ENCODE assay signal across 9 mouse cellular contexts in genomic region chr9:21924099-21924493, GRCm38 (mm10). TPM values are rescaled to one million over a fixed set of nuclear protein-coding genes. Genes with fewer than 3 reads are reported as not detected.
A peak's percentile ranks its signal among the peaks of the same experiment; 100 is the strongest.
DNase-seq lines count a peak whose midpoint lies in the region; ATAC-seq and TF ChIP-seq lines count a peak whose summit lies in the region.
"Had no signal": no experiment of that assay in that cellular context is flagged by ENCODE, and none has a peak within 500 bp of the region (broad histone marks: within the 10 kb centered on the region; RNA-seq: fewer than 3 reads in every experiment).

No protein-coding gene starts in this region.

- H3K4me3 ChIP-seq in bone marrow macrophage, adult 2 months (ENCODE audit: insufficient read depth, low read length), result no peak overlapping the region
- no peak overlapping the region for H3K4me3 ChIP-seq in heart, adult 2 months
- H3K4me3 ChIP-seq: hindbrain, embryonic 15.5 days had no signal

- no peak for TF ChIP-seq CTCF in bone marrow macrophage, adult 2 months (IDR thresholded peaks at IDR 0.05; ENCODE audit: low read depth, low read length)
- TF ChIP-seq CTCF in heart, adult 2 months (IDR thresholded peaks at IDR 0.05), result no peak

- peak; percentile 92 for TF ChIP-seq EP300 in heart, adult 2 months (IDR thresholded peaks at IDR 0.05; ENCODE audit: insufficient read depth, low read depth, low read length)

- no peak overlapping the region for H3K9ac ChIP-seq in heart, adult 2 months (ENCODE audit: low read depth, low read length)
- H3K9ac ChIP-seq: hindbrain, embryonic 15.5 days had no signal

- H3K27ac ChIP-seq in bone marrow macrophage, adult 2 months (ENCODE audit: insufficient read depth, low read depth, low read length), result peak overlapping the region; percentile 56
- H3K27ac ChIP-seq in heart, adult 2 months, result peak overlapping the region; percentile 78
- H3K27ac ChIP-seq: hindbrain, embryonic 15.5 days had no signal

- no peaks in the 10 kb centered on the region for H3K79me2 ChIP-seq in heart, adult 2 months (replicated peaks; ENCODE audit: control insufficient read depth, insufficient read depth, low read length)

- intact Hi-C loops in heart, adult 2 months (cut with DNase I), result loop anchor here (2.0 kb wide), 1 partner anchor 31 kb away; the partner anchor contains the start of gene Swsap1

- peaks cover 8% of the 10 kb centered on the region for H3K36me3 ChIP-seq in heart, adult 2 months (ENCODE audit: control insufficient read depth, insufficient read depth, low read length)

- no peaks in the 10 kb centered on the region for H3K27me3 ChIP-seq in heart, adult 2 months (ENCODE audit: control insufficient read depth, insufficient read depth, low read length)
- H3K27me3 ChIP-seq: hindbrain, embryonic 15.5 days had no signal

- peak; percentile 87 for ATAC-seq in megakaryocyte-erythroid progenitor cell, adult 5-6 weeks (replicated peaks; ENCODE audit: low FRiP score, low TSS enrichment, poor library complexity, severe bottlenecking)
- ATAC-seq in inflammation-experienced regulatory T-cells, adult 6 months, result no peak

- peak; percentile 98 for DNase-seq in NIH3T3 (ENCODE audit: low read depth)
- DNase-seq in heart, adult 2 months, result peak; percentile 90 to 94
- peak; percentile 94 for DNase-seq in kidney, postnatal 25 days
- DNase-seq in urinary bladder, postnatal 4 days (ENCODE audit: low spot score in 2 of 2), result peak; percentile 87 to 90
- no peak for DNase-seq in frontal cortex, adult 2 months (ENCODE audit: extremely low spot score in 1 of 2, low spot score in 1 of 2)

- 12% methylated on average over 6 of the region's 6 CpGs for WGBS in heart, adult 2 months

- no peak for TF ChIP-seq POLR2A in bone marrow macrophage, adult 2 months (IDR thresholded peaks at IDR 0.05; ENCODE audit: borderline replicate concordance, low read depth, low read length)
- no peak for TF ChIP-seq POLR2A in heart, adult 2 months (IDR thresholded peaks at IDR 0.05; ENCODE audit: insufficient read depth, low read depth, low read length)

- H3K4me1 ChIP-seq in bone marrow macrophage, adult 2 months (ENCODE audit: control insufficient read depth, insufficient read depth, low read length), result peaks cover 25% of the 10 kb centered on the region
- peaks cover 21% of the 10 kb centered on the region for H3K4me1 ChIP-seq in heart, adult 2 months (ENCODE audit: control insufficient read depth, insufficient read depth, low read length)

RNA-seq across cellular contexts. Expression of gene Ccdc159, which starts 3.2 kb away (rescaled TPM):
- polyA plus RNA-seq in bone marrow macrophage, adult 2 months (2012; ENCODE audit: insufficient read depth, insufficient read length, missing spikeins), result 4.3 and 5.1 TPM in 2 replicates
- 1 to 10 TPM; 3.0 to 3.4 TPM for total RNA-seq in heart, adult 2 months (2021)
- polyA plus RNA-seq in heart, adult 2 months (2012; rRNA removed), result 4.9 and 6.6 TPM in 2 replicates
- total RNA-seq in megakaryocyte-erythroid progenitor cell, adult 5-6 weeks (2014; fragmentation: Nextera tagmentation), result not detected in 2 replicates
- 0.46 TPM in 1 of 2 replicates, not detected in the other for total RNA-seq in megakaryocyte-erythroid progenitor cell, adult 5-6 weeks (2017)
- polyA plus RNA-seq in frontal cortex, adult 2 months (2012; rRNA removed), result 18.3 and 26.9 TPM in 2 replicates
- polyA plus RNA-seq in inflammation-experienced regulatory T-cells, adult 6 months (2017; shearing (Covaris generic)), result not detected

RNA-seq across cellular contexts. Expression of gene Tmem205, which starts 3.3 kb away (rescaled TPM):
- polyA plus RNA-seq in bone marrow macrophage, adult 2 months (2012; ENCODE audit: insufficient read depth, insufficient read length, missing spikeins), result 57.2 and 63.0 TPM in 2 replicates
- 10 to 100 TPM; 65.5 to 71.8 TPM for total RNA-seq in heart, adult 2 months (2021)
- polyA plus RNA-seq in heart, adult 2 months (2012; rRNA removed), result 96.1 and 129 TPM in 2 replicates
- total RNA-seq in megakaryocyte-erythroid progenitor cell, adult 5-6 weeks (2014; fragmentation: Nextera tagmentation), result 9.1 and 11.4 TPM in 2 replicates
- 4.1 and 8.5 TPM in 2 replicates for total RNA-seq in megakaryocyte-erythroid progenitor cell, adult 5-6 weeks (2017)
- polyA plus RNA-seq in frontal cortex, adult 2 months (2012; rRNA removed), result 53.8 and 53.9 TPM in 2 replicates
- polyA plus RNA-seq in inflammation-experienced regulatory T-cells, adult 6 months (2017; shearing (Covaris generic)), result 10 to 100 TPM in 1 of 3 experiments, 1 to 10 TPM in 2; 8.8 to 11.1 (median 9.7) TPM

RNA-seq across cellular contexts. Expression of gene Rab3d, which starts 6.1 kb away (rescaled TPM):
- 26.9 and 32.4 TPM in 2 replicates for polyA plus RNA-seq in bone marrow macrophage, adult 2 months (2012; ENCODE audit: insufficient read depth, insufficient read length, missing spikeins)
- total RNA-seq in heart, adult 2 months (2021), result 10 to 100 TPM; 12.4 to 13.5 TPM
- polyA plus RNA-seq in heart, adult 2 months (2012; rRNA removed), result 22.8 and 27.6 TPM in 2 replicates
- total RNA-seq in megakaryocyte-erythroid progenitor cell, adult 5-6 weeks (2014; fragmentation: Nextera tagmentation), result 4.9 and 8.7 TPM in 2 replicates
- total RNA-seq in megakaryocyte-erythroid progenitor cell, adult 5-6 weeks (2017), result 8.1 and 8.6 TPM in 2 replicates
- polyA plus RNA-seq in frontal cortex, adult 2 months (2012; rRNA removed), result 10.9 and 13.6 TPM in 2 replicates
- 1 to 10 TPM; 7.4 to 9.6 (median 8.9) TPM for polyA plus RNA-seq in inflammation-experienced regulatory T-cells, adult 6 months (2017; shearing (Covaris generic))

RNA-seq across cellular contexts. Expression of gene Plppr2, which starts 12.7 kb away (rescaled TPM):
- 5.8 and 6.0 TPM in 2 replicates for polyA plus RNA-seq in bone marrow macrophage, adult 2 months (2012; ENCODE audit: insufficient read depth, insufficient read length, missing spikeins)
- 1 to 10 TPM; 2.5 to 2.6 TPM for total RNA-seq in heart, adult 2 months (2021)
- 5.3 and 7.5 TPM in 2 replicates for polyA plus RNA-seq in heart, adult 2 months (2012; rRNA removed)
- total RNA-seq in megakaryocyte-erythroid progenitor cell, adult 5-6 weeks (2014; fragmentation: Nextera tagmentation), result not detected in 2 replicates
- not detected in 2 replicates for total RNA-seq in megakaryocyte-erythroid progenitor cell, adult 5-6 weeks (2017)
- polyA plus RNA-seq in frontal cortex, adult 2 months (2012; rRNA removed), result 182 and 192 TPM in 2 replicates
- 1 to 10 TPM in 1 of 3 experiments, under 1 TPM in 2; 0.26 to 1.2 (median 0.45) TPM for polyA plus RNA-seq in inflammation-experienced regulatory T-cells, adult 6 months (2017; shearing (Covaris generic))

RNA-seq across cellular contexts. Expression of gene Swsap1, which starts 31.5 kb away (rescaled TPM):
- 4.2 and 5.7 TPM in 2 replicates for polyA plus RNA-seq in bone marrow macrophage, adult 2 months (2012; ENCODE audit: insufficient read depth, insufficient read length, missing spikeins)
- 1 to 10 TPM; 6.5 to 7.4 TPM for total RNA-seq in heart, adult 2 months (2021)
- 4.6 and 6.2 TPM in 2 replicates for polyA plus RNA-seq in heart, adult 2 months (2012; rRNA removed)
- 4.1 and 9.1 TPM in 2 replicates for total RNA-seq in megakaryocyte-erythroid progenitor cell, adult 5-6 weeks (2014; fragmentation: Nextera tagmentation)
- 1.2 and 4.8 TPM in 2 replicates for total RNA-seq in megakaryocyte-erythroid progenitor cell, adult 5-6 weeks (2017)
- 9.0 and 10.1 TPM in 2 replicates for polyA plus RNA-seq in frontal cortex, adult 2 months (2012; rRNA removed)
- polyA plus RNA-seq in inflammation-experienced regulatory T-cells, adult 6 months (2017; shearing (Covaris generic)), result 1 to 10 TPM; 3.6 to 6.2 (median 4.9) TPM

Comparison
In these comparisons a context has a peak if more than half of its experiments do, and no peak if none do; other contexts are left out.
1. DNase-seq: peak in NIH3T3 (single experiment), heart, adult 2 months (2 of 2), kidney, postnatal 25 days (2 of 2) and urinary bladder, postnatal 4 days (2 of 2); none in frontal cortex, adult 2 months (0 of 2).